Mouse (Mus musculus) left cerebral cortex, postnatal 10 days (tissue): ENCODE measurements around the gene Slc27a2. TPM values are rescaled to one million over a fixed set of nuclear protein-coding genes. Genes with fewer than 3 reads are reported as not detected.
"Not testable (repeated sequence)": the region's sequence is repeated elsewhere in the genome, so short reads cannot be mapped to it uniquely, and the experiment has no call there.

Source experiments
- DNase-seq, 2 experiments: peaks; one replicate each; pipeline ENCODE4 v3.0.0; 2021 to 2022; ENCODE audit warnings: low spot score in 2 of 2, mixed read lengths in 1 of 2; ENCODE audit errors: extremely low spot score in 1 of 2
- intact Hi-C: fragments of 180-260 bp; cut with DNase I; formaldehyde crosslinking; loops from one replicate; pipeline ENCODE4 v1.15.1; 2025
- total RNA-seq, 2 experiments: library from RNA; stranded (reverse); gene quantifications; 2 replicates each; pipeline ENCODE4 v1.2.3; 2021

Slc27a2 gene
- 1 to 10 TPM; 2.6 to 4.2 TPM for total RNA-seq

- intact Hi-C loops = no loop called here
- peak in 1 of 2 experiments; percentile 48 for DNase-seq
Measured at GRCm38 (mm10) chr2:126552357-126553290, at the start of gene Slc27a2. TSS of gene Slc27a2 (plus strand) at chr2:126552407.

GRCm38 (mm10) chr2:126505156-126505555, 47.1 kb upstream of the Slc27a2 start:
- no peak for DNase-seq
- intact Hi-C loops = no loop called here

GRCm38 (mm10) chr2:126507477-126507876, 44.7 kb upstream of the Slc27a2 start:
- no peak for DNase-seq
- intact Hi-C loops = no loop called here

- intact Hi-C loops = no loop called here
- DNase-seq = no peak
Measured at GRCm38 (mm10) chr2:126508228-126508627, 44.0 kb upstream of the Slc27a2 start.

- no peak for DNase-seq
- intact Hi-C loops = no loop called here
Measured at GRCm38 (mm10) chr2:126515069-126515826, 37.0 kb upstream of the Slc27a2 start.

- peak in 1 of 2 experiments; percentile 49 for DNase-seq
- intact Hi-C loops = loop anchor here (5.0 kb wide), 1 partner anchor 863 kb away; no protein-coding TSS in a partner anchor
Measured at GRCm38 (mm10) chr2:126519872-126520581, 32.2 kb upstream of the Slc27a2 start.

- intact Hi-C loops = loop anchor here (5.0 kb wide), 1 partner anchor 864 kb away; no protein-coding TSS in a partner anchor
- DNase-seq = peak in 1 of 2 experiments; percentile 48
Measured at GRCm38 (mm10) chr2:126520828-126521227, 31.4 kb upstream of the Slc27a2 start.

GRCm38 (mm10) chr2:126521471-126521870, 30.7 kb upstream of the Slc27a2 start:
- no peak for DNase-seq
- intact Hi-C loops = loop anchor here (5.0 kb wide), 1 partner anchor 864 kb away; no protein-coding TSS in a partner anchor

- no peak for DNase-seq
- intact Hi-C loops = loop anchor here (5.0 kb wide), 1 partner anchor 865 kb away; no protein-coding TSS in a partner anchor
Measured at GRCm38 (mm10) chr2:126522056-126522455, 30.2 kb upstream of the Slc27a2 start.

- intact Hi-C loops = loop anchor here (5.0 kb wide), 1 partner anchor 866 kb away; no protein-coding TSS in a partner anchor
- DNase-seq = not testable (repeated sequence)
Measured at GRCm38 (mm10) chr2:126523101-126523745, 29.0 kb upstream of the Slc27a2 start.

- intact Hi-C loops = loop anchor here (5.0 kb wide), 1 partner anchor 867 kb away; no protein-coding TSS in a partner anchor
- no peak for DNase-seq
Measured at GRCm38 (mm10) chr2:126524271-126524670, 27.9 kb upstream of the Slc27a2 start.

- DNase-seq = no peak
- intact Hi-C loops = no loop called here
Measured at GRCm38 (mm10) chr2:126527461-126527860, 24.7 kb upstream of the Slc27a2 start.

- no peak for DNase-seq
- intact Hi-C loops = no loop called here
Measured at GRCm38 (mm10) chr2:126530581-126530980, 21.6 kb upstream of the Slc27a2 start.

- intact Hi-C loops = no loop called here
- no peak for DNase-seq
Measured at GRCm38 (mm10) chr2:126537654-126538053, 14.6 kb upstream of the Slc27a2 start.

- intact Hi-C loops = no loop called here
- DNase-seq = no peak
Measured at GRCm38 (mm10) chr2:126540390-126540925, 11.7 kb upstream of the Slc27a2 start.

GRCm38 (mm10) chr2:126542211-126542610, 10.0 kb upstream of the Slc27a2 start:
- intact Hi-C loops = no loop called here
- DNase-seq = no peak

GRCm38 (mm10) chr2:126545297-126545696, 6.9 kb upstream of the Slc27a2 start:
- intact Hi-C loops = no loop called here
- DNase-seq = no peak

GRCm38 (mm10) chr2:126546392-126546791, 5.8 kb upstream of the Slc27a2 start:
- no peak for DNase-seq
- intact Hi-C loops = no loop called here
